Mouse (Mus musculus) layer of hippocampus, adult 2 months (tissue): ENCODE results near the gene Rtel1. TPM values are rescaled to one million over a fixed set of nuclear protein-coding genes. Genes with fewer than 3 reads are reported as not detected.

Source experiments
- DNase-seq, 2 experiments: peaks; one replicate each; pipeline ENCODE4 v3.0.0; 2022; ENCODE audit warnings: low spot score in 2 of 2
- H3K27ac ChIP-seq: fragments of 200-600 bp; 2 replicates; pipeline ENCODE4 v1.8.1; 2022
- H3K4me3 ChIP-seq: fragments of 200-600 bp; 2 replicates; pipeline ENCODE4 v1.8.1; 2022; ENCODE audit warnings: mild to moderate bottlenecking
- CTCF ChIP-seq: fragments of 200-600 bp; conservative IDR thresholded peaks from 2 replicates; pipeline ENCODE4 v1.8.1; 2022; ENCODE audit warnings: antibody characterized with exemption, mild to moderate bottlenecking, moderate library complexity
- long read RNA-seq, 2 experiments: library from polyadenylated mRNA; stranded (forward); transcript quantifications; one replicate each; pipeline ENCODE4 v2.0.0; 2021; ENCODE audit warnings: borderline mapping rate in 2 of 2
- total RNA-seq, 2 experiments: library from RNA; stranded (reverse); gene quantifications; 2 replicates each; pipeline ENCODE4 v1.2.3; 2021

The Rtel1 gene
- 10 to 100 TPM; 37.1 to 40.7 TPM for total RNA-seq
- long read RNA-seq, experiment 1, partial matches to known transcripts = 1 of 5 reads
- long read RNA-seq, experiment 1, other reads (novel, unspliced or antisense) = 4 of 5 reads
- long read RNA-seq, experiment 2, partial matches to known transcripts = 3 of 7 reads
- long read RNA-seq, experiment 2, other reads (novel, unspliced or antisense) = 4 of 7 reads

DNA sequence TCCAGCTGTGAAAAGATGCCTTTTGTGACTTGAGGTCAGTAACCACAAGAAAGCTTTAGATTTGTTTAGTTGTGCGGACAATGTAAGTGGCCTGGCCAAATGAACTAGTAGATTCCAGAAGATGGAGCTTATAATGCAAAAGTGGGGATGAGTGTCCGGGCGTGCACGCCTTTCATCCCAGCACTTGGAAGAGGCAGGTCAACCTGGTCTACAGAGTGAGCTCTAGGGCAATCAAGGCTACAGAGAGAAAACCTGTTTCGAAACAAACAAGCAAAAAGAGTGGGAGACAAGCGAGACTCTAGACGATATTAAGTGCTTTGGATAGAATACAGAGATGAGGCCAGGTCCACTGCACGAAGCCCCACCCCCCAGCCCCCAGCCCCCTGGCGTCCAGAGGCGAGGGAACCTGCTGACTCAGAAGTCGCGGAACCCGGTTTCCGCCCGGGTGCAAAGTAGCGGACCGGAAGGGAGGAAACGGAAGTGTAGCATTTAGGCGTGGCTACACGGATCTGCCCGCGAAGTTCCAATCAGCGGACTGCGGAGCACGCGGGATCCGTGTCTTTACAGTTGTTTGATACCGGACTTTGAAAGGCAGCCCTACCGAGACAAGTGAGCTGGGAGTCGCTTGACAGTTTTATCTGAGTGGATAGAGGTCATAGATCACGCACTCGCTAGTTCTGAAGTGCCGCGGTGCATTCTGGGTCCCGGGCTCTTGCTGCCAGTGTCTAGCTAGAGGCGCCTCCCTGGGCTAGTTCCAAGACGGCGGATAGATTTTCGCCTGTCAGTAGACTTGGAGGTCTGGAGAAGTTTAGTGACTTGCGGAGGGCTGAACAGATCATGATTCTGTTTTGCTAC lies at the start of gene Rtel1:
TSS of gene Rtel1 (plus strand) at position 492 of the 855 bp plus-strand sequence.
- Histone ChIP-seq H3K27ac (peak within 1 kb of the TSS; percentile 88), H3K4me3 (peak within 1 kb of the TSS; percentile 58)
- TF ChIP-seq CTCF = peak; percentile 60
- DNase-seq = peak; percentile 80 to 81

GRCm38 (mm10) chr2:181272092-181272491 lies 47.4 kb upstream of the Rtel1 start:
- Histone ChIP-seq H3K27ac (no peak overlapping the region), H3K4me3 (no peak overlapping the region)
- no peak for TF ChIP-seq CTCF
- DNase-seq = no peak

DNA sequence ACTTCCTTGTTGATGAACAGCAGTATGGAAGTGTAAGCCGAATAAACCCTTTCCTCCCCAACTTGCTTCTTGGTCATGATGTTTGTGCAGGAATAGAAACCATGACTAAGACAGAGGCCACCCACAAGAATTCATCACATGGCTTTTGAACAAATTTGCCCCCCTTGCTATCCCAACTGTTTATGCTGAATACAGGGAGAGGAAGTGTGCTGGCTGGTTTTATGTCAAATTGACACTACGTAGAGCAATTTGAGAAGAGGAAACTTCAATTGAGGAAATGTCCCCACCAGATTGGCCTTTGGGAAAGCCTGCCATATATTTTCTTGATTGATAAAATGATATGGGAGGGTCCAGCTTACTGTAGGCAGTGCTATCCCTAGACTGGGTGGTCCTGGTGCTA lies 45.7 kb upstream of the Rtel1 start:
- H3K4me3 ChIP-seq = no peak overlapping the region
- DNase-seq = no peak
- no peak for TF ChIP-seq CTCF
- H3K27ac ChIP-seq = no peak overlapping the region

- DNase-seq = no peak
- TF ChIP-seq CTCF = no peak
- Histone ChIP-seq H3K27ac (no peak overlapping the region), H3K4me3 (no peak overlapping the region)
Measured at GRCm38 (mm10) chr2:181274639-181275038, 44.9 kb upstream of the Rtel1 start.

GRCm38 (mm10) chr2:181276766-181277165 lies 42.8 kb upstream of the Rtel1 start:
- no peak overlapping the region for H3K27ac ChIP-seq
- TF ChIP-seq CTCF = no peak
- no peak overlapping the region for H3K4me3 ChIP-seq
- DNase-seq = no peak

GRCm38 (mm10) chr2:181277866-181278265 lies 41.7 kb upstream of the Rtel1 start:
- DNase-seq = no peak
- Histone ChIP-seq H3K27ac (no peak overlapping the region), H3K4me3 (no peak overlapping the region)
- no peak for TF ChIP-seq CTCF

GRCm38 (mm10) chr2:181279968-181280367 lies 39.6 kb upstream of the Rtel1 start:
- DNase-seq = peak in 1 of 2 experiments; percentile 24
- TF ChIP-seq CTCF = no peak
- H3K27ac ChIP-seq = no peak overlapping the region; the same call in 1 of the 2 replicates
- H3K4me3 ChIP-seq = no peak overlapping the region

- no peak for TF ChIP-seq CTCF
- DNase-seq = no peak
- Histone ChIP-seq H3K4me3 (peak overlapping the region; percentile 94), H3K27ac (peak overlapping the region; percentile 99)
Measured at GRCm38 (mm10) chr2:181286629-181287337, 32.8 kb upstream of the Rtel1 start.

DNA sequence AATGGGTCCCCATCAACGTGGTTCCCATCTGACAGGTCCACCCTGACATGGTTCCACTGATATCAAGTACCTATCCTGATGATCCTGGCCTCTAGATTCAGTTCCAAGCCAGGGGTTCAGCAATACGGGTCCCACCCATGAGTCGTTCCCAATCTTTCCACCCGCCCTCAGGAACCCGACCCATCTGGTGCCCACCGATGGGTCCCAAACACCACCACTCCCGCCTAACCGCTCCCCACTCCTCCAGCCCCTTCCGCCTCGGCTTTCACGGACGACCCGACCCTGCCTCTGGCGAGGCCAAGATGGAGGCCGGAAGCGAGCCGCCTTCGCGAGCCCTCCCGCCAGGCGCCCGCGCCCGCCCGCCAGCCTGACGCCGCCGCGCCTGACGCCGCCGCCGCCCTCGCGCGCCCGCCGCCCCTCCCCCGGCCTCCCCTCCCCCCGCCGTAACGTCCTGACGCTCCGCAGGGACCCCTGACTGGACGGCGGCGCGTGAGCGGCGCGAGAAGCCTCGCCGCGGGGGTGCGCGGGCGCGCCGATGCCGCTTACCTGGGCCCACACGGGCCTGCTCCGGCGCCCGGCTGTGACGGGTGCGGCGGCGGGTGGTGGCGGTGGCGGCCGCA lies 32.1 kb upstream of the Rtel1 start:
- no peak for TF ChIP-seq CTCF
- peak overlapping the region; percentile 94 for H3K4me3 ChIP-seq
- DNase-seq = peak; percentile 58 to 77
- peak overlapping the region; percentile 99 for H3K27ac ChIP-seq

- peak; percentile 69 for TF ChIP-seq CTCF
- peak within 1 kb of the TSS; percentile 94 for H3K4me3 ChIP-seq
- DNase-seq = peak; percentile 88 to 94
- peak within 1 kb of the TSS; percentile 99 for H3K27ac ChIP-seq
Measured at GRCm38 (mm10) chr2:181287958-181288350, 31.6 kb upstream of the Rtel1 start, which contains the start of gene Gmeb2. Gene Gmeb2, minus strand, starts transcription at chr2:181288035.

DNA sequence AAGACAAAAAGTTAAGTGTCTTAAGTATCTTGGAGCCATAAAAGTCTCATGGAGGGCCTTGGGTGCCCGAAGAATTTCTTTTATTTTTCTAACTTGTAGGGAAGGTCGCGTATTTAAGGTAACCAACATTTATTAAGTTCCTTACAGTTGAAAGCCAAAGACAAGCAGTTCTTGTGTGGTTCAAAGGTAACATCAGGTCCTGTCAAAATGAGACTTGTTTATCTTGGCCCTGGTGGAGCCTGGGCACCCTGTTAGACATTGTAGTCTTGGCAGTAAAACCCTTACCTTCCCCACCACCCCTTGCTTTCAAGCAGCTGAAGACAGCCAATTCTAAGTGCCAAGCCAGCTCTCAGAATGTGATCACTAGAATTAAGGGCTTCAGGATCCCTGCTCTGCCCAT lies 30.8 kb upstream of the Rtel1 start:
- Histone ChIP-seq H3K27ac (peak overlapping the region; percentile 99; the same call in 1 of the 2 replicates), H3K4me3 (peak overlapping the region; percentile 94)
- DNase-seq = no peak
- TF ChIP-seq CTCF = no peak

GRCm38 (mm10) chr2:181290937-181291336 lies 28.6 kb upstream of the Rtel1 start:
- no peak for DNase-seq
- Histone ChIP-seq H3K27ac (no peak overlapping the region), H3K4me3 (no peak overlapping the region)
- no peak for TF ChIP-seq CTCF
